Mouse (Mus musculus): ENCODE data around the gene St14. TPM values are rescaled to one million over a fixed set of nuclear protein-coding genes. Genes with fewer than 3 reads are reported as not detected.
"Not testable (repeated sequence)": the region's sequence is repeated elsewhere in the genome, so short reads cannot be mapped to it uniquely, and the experiment has no call there.

The St14 gene
- polyA plus RNA-seq, 1 experiment = 0.02 TPM

GRCm38 (mm10) chr9:31168356-31169093, 36.9 kb upstream of the St14 start:
- Histone ChIP-seq H3K27me3 (ENCODE audit: control insufficient read depth, insufficient read depth, insufficient read length) (no peaks in the 10 kb centered on the region), H3K79me2 (ENCODE audit: control insufficient read depth, insufficient read depth) (no peaks in the 10 kb centered on the region), H3K36me3 (ENCODE audit: control insufficient read depth, insufficient read depth) (peaks cover 8% of the 10 kb centered on the region), H3ac (ENCODE audit: control insufficient read depth, insufficient read length, low read depth) (no peak overlapping the region), H3K4me3 (ENCODE audit: insufficient read depth, poor library complexity, severe bottlenecking) (no peak overlapping the region), H3K79me3 (ENCODE audit: low read depth) (no peaks in the 10 kb centered on the region)
- no peak for TF ChIP-seq CEBPB (IDR thresholded peaks at IDR 0.05; ENCODE audit: low read depth)
- TF ChIP-seq CTCF (IDR thresholded peaks at IDR 0.05; ENCODE audit: control insufficient read depth, insufficient read depth, insufficient read length) = no peak
- TF ChIP-seq USF1 (IDR thresholded peaks at IDR 0.05; ENCODE audit: low read depth) = no peak
- TF ChIP-seq FOSL1 (IDR thresholded peaks at IDR 0.05; ENCODE audit: insufficient read depth, low read length, poor library complexity, severe bottlenecking) = no peak
- no peak for TF ChIP-seq MYOG (IDR thresholded peaks at IDR 0.05; ENCODE audit: control insufficient read depth, extremely low read depth, insufficient read length)
- no peak for TF ChIP-seq MAX (IDR thresholded peaks at IDR 0.05)
- TF ChIP-seq MYOD1 (IDR thresholded peaks at IDR 0.05; ENCODE audit: control insufficient read depth, insufficient read length, low read depth) = no peak

GRCm38 (mm10) chr9:31167305-31167704, 35.7 kb upstream of the St14 start:
- Histone ChIP-seq H3K27me3 (ENCODE audit: control insufficient read depth, insufficient read depth, insufficient read length) (no peaks in the 10 kb centered on the region), H3K79me2 (ENCODE audit: control insufficient read depth, insufficient read depth) (no peaks in the 10 kb centered on the region), H3K79me3 (ENCODE audit: low read depth) (no peaks in the 10 kb centered on the region), H3K36me3 (ENCODE audit: control insufficient read depth, insufficient read depth) (peaks cover 8% of the 10 kb centered on the region), H3ac (ENCODE audit: control insufficient read depth, insufficient read length, low read depth) (no peak overlapping the region), H3K4me3 (ENCODE audit: insufficient read depth, poor library complexity, severe bottlenecking) (no peak overlapping the region)
- TF ChIP-seq MAX (IDR thresholded peaks at IDR 0.05) (no peak), USF1 (IDR thresholded peaks at IDR 0.05; ENCODE audit: low read depth) (no peak), MYOD1 (IDR thresholded peaks at IDR 0.05; ENCODE audit: control insufficient read depth, insufficient read length, low read depth) (no peak), MYOG (IDR thresholded peaks at IDR 0.05; ENCODE audit: control insufficient read depth, extremely low read depth, insufficient read length) (no peak), CEBPB (IDR thresholded peaks at IDR 0.05; ENCODE audit: low read depth) (no peak), FOSL1 (IDR thresholded peaks at IDR 0.05; ENCODE audit: insufficient read depth, low read length, poor library complexity, severe bottlenecking) (no peak), CTCF (IDR thresholded peaks at IDR 0.05; ENCODE audit: control insufficient read depth, insufficient read depth, insufficient read length) (no peak)

- not testable (repeated sequence) for H3K36me3 ChIP-seq (ENCODE audit: control insufficient read depth, insufficient read depth); H3K79me2 ChIP-seq (ENCODE audit: control insufficient read depth, insufficient read depth)
Observed at GRCm38 (mm10) chr9:31165505-31165904, 33.9 kb upstream of the St14 start.

GRCm38 (mm10) chr9:31163327-31163726, 31.7 kb upstream of the St14 start:
- H3ac ChIP-seq (ENCODE audit: control insufficient read depth, insufficient read length, low read depth) = no peak overlapping the region
- no peaks in the 10 kb centered on the region for H3K27me3 ChIP-seq (ENCODE audit: control insufficient read depth, insufficient read depth, insufficient read length)
- H3K4me3 ChIP-seq (ENCODE audit: insufficient read depth, poor library complexity, severe bottlenecking) = no peak overlapping the region
- no peaks in the 10 kb centered on the region for H3K79me2 ChIP-seq (ENCODE audit: control insufficient read depth, insufficient read depth)
- H3K36me3 ChIP-seq (ENCODE audit: control insufficient read depth, insufficient read depth) = peaks cover 8% of the 10 kb centered on the region
- no peaks in the 10 kb centered on the region for H3K79me3 ChIP-seq (ENCODE audit: low read depth)
- no peak for TF ChIP-seq MYOG (IDR thresholded peaks at IDR 0.05; ENCODE audit: control insufficient read depth, extremely low read depth, insufficient read length)

More at GRCm38 (mm10) chr9:31165505-31165904, 33.9 kb upstream of the St14 start:
- H3K27me3 ChIP-seq (ENCODE audit: control insufficient read depth, insufficient read depth, insufficient read length); H3K79me3 ChIP-seq (ENCODE audit: low read depth); H3K4me3 ChIP-seq (ENCODE audit: insufficient read depth, poor library complexity, severe bottlenecking); H3ac ChIP-seq (ENCODE audit: control insufficient read depth, insufficient read length, low read depth): not testable (repeated sequence)

- Histone ChIP-seq H3K4me3 (ENCODE audit: insufficient read depth, poor library complexity, severe bottlenecking) (no peak overlapping the region), H3ac (ENCODE audit: control insufficient read depth, insufficient read length, low read depth) (no peak overlapping the region), H3K79me3 (ENCODE audit: low read depth) (no peaks in the 10 kb centered on the region), H3K27me3 (ENCODE audit: control insufficient read depth, insufficient read depth, insufficient read length) (no peaks in the 10 kb centered on the region), H3K36me3 (ENCODE audit: control insufficient read depth, insufficient read depth) (peaks cover 7% of the 10 kb centered on the region), H3K79me2 (ENCODE audit: control insufficient read depth, insufficient read depth) (no peaks in the 10 kb centered on the region)
- no peak for TF ChIP-seq MAX (IDR thresholded peaks at IDR 0.05)
- TF ChIP-seq FOSL1 (IDR thresholded peaks at IDR 0.05; ENCODE audit: insufficient read depth, low read length, poor library complexity, severe bottlenecking) = no peak
- no peak for TF ChIP-seq MYOD1 (IDR thresholded peaks at IDR 0.05; ENCODE audit: control insufficient read depth, insufficient read length, low read depth)
- no peak for TF ChIP-seq USF1 (IDR thresholded peaks at IDR 0.05; ENCODE audit: low read depth)
- no peak for TF ChIP-seq MYOG (IDR thresholded peaks at IDR 0.05; ENCODE audit: control insufficient read depth, extremely low read depth, insufficient read length)
- TF ChIP-seq CEBPB (IDR thresholded peaks at IDR 0.05; ENCODE audit: low read depth) = no peak
- TF ChIP-seq CTCF (IDR thresholded peaks at IDR 0.05; ENCODE audit: control insufficient read depth, insufficient read depth, insufficient read length) = no peak
Observed at GRCm38 (mm10) chr9:31162911-31163310, 31.3 kb upstream of the St14 start.

GRCm38 (mm10) chr9:31159910-31160309, 28.3 kb upstream of the St14 start:
- H3K36me3 ChIP-seq (ENCODE audit: control insufficient read depth, insufficient read depth) = peaks cover 19% of the 10 kb centered on the region

More at GRCm38 (mm10) chr9:31159910-31160309, 28.3 kb upstream of the St14 start:
- H3K27me3 ChIP-seq (ENCODE audit: control insufficient read depth, insufficient read depth, insufficient read length) = no peaks in the 10 kb centered on the region
- no peaks in the 10 kb centered on the region for H3K79me3 ChIP-seq (ENCODE audit: low read depth)
- no peak overlapping the region for H3ac ChIP-seq (ENCODE audit: control insufficient read depth, insufficient read length, low read depth)
- no peaks in the 10 kb centered on the region for H3K79me2 ChIP-seq (ENCODE audit: control insufficient read depth, insufficient read depth)
- H3K4me3 ChIP-seq (ENCODE audit: insufficient read depth, poor library complexity, severe bottlenecking) = no peak overlapping the region
- no peak for TF ChIP-seq FOSL1 (IDR thresholded peaks at IDR 0.05; ENCODE audit: insufficient read depth, low read length, poor library complexity, severe bottlenecking)
- TF ChIP-seq CTCF (IDR thresholded peaks at IDR 0.05; ENCODE audit: control insufficient read depth, insufficient read depth, insufficient read length) = no peak
- no peak for TF ChIP-seq USF1 (IDR thresholded peaks at IDR 0.05; ENCODE audit: low read depth)
- no peak for TF ChIP-seq MYOG (IDR thresholded peaks at IDR 0.05; ENCODE audit: control insufficient read depth, extremely low read depth, insufficient read length)
- TF ChIP-seq CEBPB (IDR thresholded peaks at IDR 0.05; ENCODE audit: low read depth) = no peak
- no peak for TF ChIP-seq MAX (IDR thresholded peaks at IDR 0.05)
- no peak for TF ChIP-seq MYOD1 (IDR thresholded peaks at IDR 0.05; ENCODE audit: control insufficient read depth, insufficient read length, low read depth)

All from C2C12 (cell line).